Mouse (Mus musculus) kidney, adult 8-10 months (tissue): Measurements from ENCODE around the gene Akr1c13.
"Not testable (repeated sequence)": the region's sequence is repeated elsewhere in the genome, so short reads cannot be mapped to it uniquely, and the experiment has no call there.

Experiments
- DNase-seq, 2 experiments: peaks; one replicate each; pipeline ENCODE4 v3.0.0; 2022

The Akr1c13 gene

DNA sequence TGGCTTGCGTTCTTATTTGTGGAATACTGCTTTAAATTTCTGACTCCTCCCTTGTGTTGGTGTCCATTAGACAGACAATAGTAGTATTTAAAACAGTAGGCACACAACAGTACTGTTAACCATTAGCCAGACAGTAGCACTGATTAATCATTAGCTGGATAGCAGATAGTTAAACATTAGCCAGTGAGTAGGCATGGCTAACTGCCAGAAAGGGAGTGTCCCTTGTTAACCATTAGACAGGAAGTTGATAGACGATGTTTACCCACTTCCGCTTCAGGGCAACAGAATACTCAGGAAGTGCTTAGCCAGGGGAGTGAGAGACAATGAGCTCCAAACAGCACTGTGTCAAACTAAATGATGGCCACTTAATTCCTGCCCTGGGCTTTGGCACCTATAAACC, at the start of gene Akr1c13:
TSS of gene Akr1c13 (plus strand) at position 247 of the 400 bp plus-strand sequence.
- peak; percentile 77 to 82 for DNase-seq

- DNase-seq: no peak
These were observed 46.7 kb upstream of the Akr1c13 start for GRCm38 (mm10) chr13:4144261-4144660.

- peak; percentile 14 to 37 for DNase-seq
These were observed 40.4 kb upstream of the Akr1c13 start, which contains the start of gene Akr1c18 for GRCm38 (mm10) chr13:4150518-4150917. Gene Akr1c18 (minus strand): TSS chr13:4150654.

- no peak for DNase-seq
These were observed 38.0 kb upstream of the Akr1c13 start for GRCm38 (mm10) chr13:4152908-4153307.

DNA sequence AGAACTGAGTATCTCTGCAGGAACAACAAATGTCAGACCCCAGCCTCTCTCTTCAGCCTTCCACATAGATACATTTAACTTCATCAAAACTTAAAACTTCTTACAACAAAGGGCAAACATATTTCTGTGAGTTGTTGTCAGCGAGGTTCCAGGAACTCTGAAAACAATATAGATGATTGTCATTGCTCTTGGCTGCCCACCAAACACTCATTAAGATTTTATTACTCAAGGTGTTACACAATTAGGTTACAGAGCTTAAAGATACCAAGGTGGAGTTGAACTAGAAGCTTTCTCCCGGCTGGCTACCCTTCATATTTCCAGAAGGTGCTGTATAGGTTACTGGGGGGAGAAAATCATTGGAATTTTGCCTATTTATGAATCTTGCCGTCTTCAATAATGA, 37.4 kb upstream of the Akr1c13 start:
- DNase-seq: no peak

DNA sequence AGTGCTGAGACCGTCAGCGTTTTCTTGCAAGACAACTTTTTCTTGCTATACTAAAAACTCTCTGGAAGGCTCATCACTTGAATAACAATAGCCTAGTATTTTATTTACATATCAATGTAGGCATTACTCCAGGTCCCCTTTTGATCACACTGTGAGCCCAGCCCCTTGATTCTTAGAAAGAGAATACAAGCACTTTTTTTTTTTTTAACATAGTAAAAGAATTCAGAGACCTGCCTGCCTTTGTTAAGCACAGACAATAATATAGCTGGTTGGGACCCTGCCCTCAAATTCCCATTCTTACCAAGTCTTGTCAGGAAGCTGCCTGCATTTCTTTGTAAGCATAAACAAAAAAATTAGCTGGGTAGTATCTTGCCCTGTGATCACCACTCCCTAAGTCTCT, 35.7 kb upstream of the Akr1c13 start:
- no peak for DNase-seq

- DNase-seq: no peak
These were observed 22.9 kb upstream of the Akr1c13 start for GRCm38 (mm10) chr13:4168006-4168405.

- no peak for DNase-seq
These were observed 18.0 kb upstream of the Akr1c13 start for GRCm38 (mm10) chr13:4172978-4173377.

GRCm38 (mm10) chr13:4181321-4181720, 9.6 kb upstream of the Akr1c13 start:
- not testable (repeated sequence) for DNase-seq

DNA sequence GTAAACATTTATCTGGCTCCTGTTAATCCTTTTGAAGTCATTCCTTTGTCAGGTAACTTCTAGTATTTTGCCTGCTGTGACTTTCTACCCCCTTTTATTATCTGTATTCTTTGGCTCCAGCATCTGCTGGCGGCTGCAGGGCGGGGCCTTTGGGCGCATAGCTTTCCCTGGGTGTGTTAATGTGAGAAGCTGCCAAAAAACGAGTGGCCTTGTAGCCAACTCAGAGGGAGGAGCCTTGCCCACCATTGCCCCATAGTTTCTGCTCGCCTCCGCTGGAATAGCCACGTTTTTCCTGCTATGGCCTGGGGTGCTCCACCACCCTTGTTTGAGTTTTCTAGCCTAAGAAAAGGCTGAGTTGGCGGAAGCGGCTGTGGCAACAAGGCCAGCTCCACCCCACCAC, 7.8 kb upstream of the Akr1c13 start:
- no peak for DNase-seq

GRCm38 (mm10) chr13:4186641-4187411, 4.1 kb upstream of the Akr1c13 start:
- DNase-seq: peak in 1 of 2 experiments; percentile 22

- DNase-seq: peak; percentile 45 to 46
These were observed 2.8 kb upstream of the Akr1c13 start for GRCm38 (mm10) chr13:4188174-4188573.

GRCm38 (mm10) chr13:4192511-4192910, 1.6 kb downstream of the Akr1c13 start:
- no peak for DNase-seq

DNA sequence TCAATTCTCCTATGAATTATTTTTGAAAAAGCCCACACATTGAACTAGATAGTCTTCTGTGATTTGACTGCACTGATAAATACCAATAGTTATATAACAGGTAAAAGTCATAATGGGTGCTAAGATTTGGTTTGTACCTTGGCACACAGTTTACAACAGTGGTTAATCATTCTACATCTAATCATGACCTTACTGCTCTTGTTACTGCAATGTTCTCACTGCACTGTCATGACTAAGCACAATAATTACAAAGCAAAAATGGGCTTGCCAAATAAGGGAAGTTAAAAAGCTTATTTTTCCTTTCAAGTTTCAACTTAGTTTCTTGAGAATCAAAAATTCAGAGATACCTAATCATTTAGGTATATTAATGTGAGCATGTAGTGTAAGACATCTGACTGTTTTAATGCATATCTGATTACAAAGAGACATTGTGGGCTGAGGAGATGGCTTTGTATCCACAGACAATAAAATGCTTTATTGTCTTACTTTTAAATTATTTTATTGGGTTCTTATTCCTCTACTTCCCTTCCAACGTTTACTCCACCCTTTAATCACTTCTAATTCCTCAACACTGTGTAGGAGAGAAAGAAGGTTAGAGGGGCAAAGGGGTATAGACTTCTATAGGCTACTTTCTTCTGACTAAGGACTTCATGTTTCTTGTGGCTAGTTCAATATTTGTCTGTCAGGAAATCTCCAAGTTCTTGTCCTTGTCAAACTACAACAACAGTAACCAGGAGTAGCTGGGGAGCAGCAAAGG, 15.4 kb downstream of the Akr1c13 start:
- DNase-seq: peak in 1 of 2 experiments; percentile 13

DNA sequence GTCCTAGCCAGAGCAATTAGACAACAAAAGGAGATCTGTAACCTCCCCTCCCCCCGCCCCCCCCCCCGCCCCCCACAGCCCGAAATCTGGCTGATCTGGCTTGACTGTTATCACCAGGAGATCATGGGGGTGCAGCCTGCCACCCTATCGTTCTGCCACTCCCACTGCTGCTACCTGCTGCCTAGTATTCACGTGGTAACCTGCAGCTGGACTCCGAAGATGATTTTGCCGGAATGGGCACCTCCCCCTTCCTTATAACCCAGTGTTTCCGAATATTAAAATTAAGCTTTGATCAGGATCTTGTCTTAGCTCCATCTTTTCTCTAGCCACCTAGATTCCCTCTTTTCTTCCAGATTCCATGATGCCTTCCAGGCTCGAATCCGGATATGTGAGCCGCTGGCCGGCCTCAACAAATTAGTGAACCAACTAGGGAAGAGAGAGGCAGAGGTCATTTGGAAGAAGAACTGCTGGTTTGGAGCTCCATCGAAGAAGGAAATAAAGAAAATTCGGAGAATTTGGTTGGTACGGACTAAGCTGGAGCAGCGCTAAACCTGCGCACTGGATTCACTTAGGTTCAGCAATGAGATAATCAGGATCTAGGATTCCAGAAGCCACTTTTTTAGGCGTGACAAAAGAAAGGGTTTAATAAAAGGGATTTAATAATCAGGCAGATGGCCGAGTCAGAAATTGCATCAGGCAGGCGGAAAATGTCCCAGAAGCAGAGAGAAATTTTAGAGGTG, 20.8 kb downstream of the Akr1c13 start:
- DNase-seq: no peak

- no peak for DNase-seq
These were observed 21.4 kb downstream of the Akr1c13 start for GRCm38 (mm10) chr13:4212309-4212708.

GRCm38 (mm10) chr13:4215496-4215895, 24.5 kb downstream of the Akr1c13 start:
- not testable (repeated sequence) for DNase-seq

- DNase-seq: peak in 1 of 2 experiments; percentile 38
These were observed 37.5 kb downstream of the Akr1c13 start, which contains the start of gene Akr1c19 for GRCm38 (mm10) chr13:4228441-4228840. Gene Akr1c19 (plus strand): TSS chr13:4228700.

DNA sequence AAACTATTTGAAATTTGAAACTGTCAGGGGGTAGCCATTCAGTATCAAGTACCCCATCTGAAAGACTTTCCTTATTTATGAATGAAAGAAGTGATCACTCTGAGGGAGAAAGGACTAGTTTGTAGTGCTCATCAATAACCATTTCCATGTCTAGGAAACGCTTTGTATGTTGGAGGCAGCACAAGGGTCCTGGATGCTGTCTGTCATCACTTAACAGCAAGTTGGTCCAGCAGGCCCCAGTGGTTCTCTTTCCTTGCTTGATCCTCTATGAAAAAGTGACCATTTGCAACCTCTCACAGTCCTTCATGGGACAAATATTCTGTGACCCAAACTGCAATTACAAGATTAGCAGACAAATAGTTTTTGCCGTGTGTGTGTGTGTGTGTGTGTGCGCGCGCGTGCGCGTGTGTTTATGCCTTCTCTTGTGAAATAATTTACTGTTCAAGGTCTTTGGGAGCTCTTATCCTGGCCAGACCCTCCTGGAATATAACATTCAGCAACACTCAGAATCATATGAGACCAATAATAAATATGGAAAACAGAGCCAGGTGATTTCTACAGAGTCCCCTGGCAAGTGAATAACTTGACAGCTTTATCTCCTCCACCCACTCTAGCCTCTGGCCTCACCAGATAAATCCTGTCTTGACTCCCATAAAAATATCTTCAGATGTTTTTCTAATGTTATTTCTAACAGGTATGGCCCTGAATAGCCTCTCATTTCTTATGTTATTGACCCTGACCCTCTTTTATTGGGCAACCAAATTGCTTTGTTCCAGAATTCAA, 40.1 kb downstream of the Akr1c13 start:
- no peak for DNase-seq

DNA sequence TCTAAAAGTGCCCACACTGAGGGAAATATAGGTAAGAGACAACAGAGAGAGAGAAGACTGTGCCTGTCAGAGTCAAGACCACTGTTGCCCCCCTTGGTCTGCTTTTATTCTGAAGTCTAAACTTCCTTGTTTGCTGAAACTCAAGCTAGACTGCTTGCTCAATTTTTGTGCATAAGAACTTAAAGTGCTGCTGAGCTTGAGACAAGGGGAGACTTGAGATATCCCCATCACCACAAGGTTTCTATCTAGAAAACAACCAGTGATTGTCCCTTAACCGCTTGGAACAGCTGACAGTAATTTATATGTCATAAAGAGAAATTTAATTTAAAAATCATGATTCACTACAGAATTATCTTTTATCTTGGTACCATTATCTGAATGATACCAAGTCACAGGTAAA, 42.2 kb downstream of the Akr1c13 start:
- DNase-seq: peak in 1 of 2 experiments; percentile 17

- DNase-seq: peak; percentile 79 to 93
These were observed 42.7 kb downstream of the Akr1c13 start for GRCm38 (mm10) chr13:4233536-4234172.
